Mouse (Mus musculus): ENCODE data around the gene Slc16a4. TPM values are rescaled to one million over a fixed set of nuclear protein-coding genes. Genes with fewer than 3 reads are reported as not detected.
A peak's percentile ranks its signal among the peaks of the same experiment; 100 is the strongest.

Slc16a4 gene
- polyA plus RNA-seq, 1 experiment from 2014 or later = 2.2 TPM

- DNase-seq (ENCODE audit: low spot score) (peak; percentile 71), ATAC-seq (no peak)
- Histone ChIP-seq H3K4me3 (ENCODE audit: low read depth, low read length) (no peak overlapping the region), H3K9ac (ENCODE audit: low read length) (no peak overlapping the region), H3K9me3 (replicated peaks; ENCODE audit: control insufficient read depth, low read length) (no peaks in the 10 kb centered on the region), H3K36me3 (ENCODE audit: control insufficient read depth, insufficient read depth, low read length) (no peaks in the 10 kb centered on the region), H3K27ac (ENCODE audit: low read depth, low read length) (no peak overlapping the region), H3K4me1 (ENCODE audit: control insufficient read depth, insufficient read depth, low read length) (no peaks in the 10 kb centered on the region), H3K4me2 (ENCODE audit: low read length) (no peak overlapping the region), H3K27me3 (replicated peaks; ENCODE audit: control insufficient read depth, insufficient read depth, low read length) (no peaks in the 10 kb centered on the region)
- 21% methylated on average over 3 of the region's 3 CpGs for WGBS
Observed at GRCm38 (mm10) chr3:107345033-107345725, 54.1 kb downstream of the Slc16a4 start.

GRCm38 (mm10) chr3:107349006-107349405 lies 58.0 kb downstream of the Slc16a4 start:
- no peak overlapping the region for H3K27ac ChIP-seq (ENCODE audit: low read depth, low read length)
- 76% methylated on average over 3 of the region's 3 CpGs for WGBS
- no peaks in the 10 kb centered on the region for H3K27me3 ChIP-seq (replicated peaks; ENCODE audit: control insufficient read depth, insufficient read depth, low read length)
- DNase-seq (ENCODE audit: low spot score) (no peak), ATAC-seq (no peak)
- no peaks in the 10 kb centered on the region for H3K9me3 ChIP-seq (replicated peaks; ENCODE audit: control insufficient read depth, low read length)
- no peaks in the 10 kb centered on the region for H3K4me1 ChIP-seq (ENCODE audit: control insufficient read depth, insufficient read depth, low read length)
- H3K36me3 ChIP-seq (ENCODE audit: control insufficient read depth, insufficient read depth, low read length) = no peaks in the 10 kb centered on the region
- H3K4me2 ChIP-seq (ENCODE audit: low read length) = no peak overlapping the region
- no peak overlapping the region for H3K9ac ChIP-seq (ENCODE audit: low read length)
- H3K4me3 ChIP-seq (ENCODE audit: low read depth, low read length) = no peak overlapping the region

GRCm38 (mm10) chr3:107351706-107352105 lies 60.7 kb downstream of the Slc16a4 start:
- WGBS = 63% methylated on average over 3 of the region's 3 CpGs
- DNase-seq (ENCODE audit: low spot score) = peak; percentile 11
- Histone ChIP-seq H3K9me3 (replicated peaks; ENCODE audit: control insufficient read depth, low read length) (no peaks in the 10 kb centered on the region), H3K36me3 (ENCODE audit: control insufficient read depth, insufficient read depth, low read length) (no peaks in the 10 kb centered on the region), H3K27ac (ENCODE audit: low read depth, low read length) (no peak overlapping the region), H3K4me1 (ENCODE audit: control insufficient read depth, insufficient read depth, low read length) (no peaks in the 10 kb centered on the region), H3K4me3 (ENCODE audit: low read depth, low read length) (no peak overlapping the region), H3K4me2 (ENCODE audit: low read length) (no peak overlapping the region), H3K9ac (ENCODE audit: low read length) (no peak overlapping the region), H3K27me3 (replicated peaks; ENCODE audit: control insufficient read depth, insufficient read depth, low read length) (no peaks in the 10 kb centered on the region)
- ATAC-seq = no peak

- H3K9ac ChIP-seq (ENCODE audit: low read length) = no peak overlapping the region
- WGBS = 85% methylated on average over 6 of the region's 6 CpGs
- no peaks in the 10 kb centered on the region for H3K9me3 ChIP-seq (replicated peaks; ENCODE audit: control insufficient read depth, low read length)
- no peak overlapping the region for H3K4me2 ChIP-seq (ENCODE audit: low read length)
- H3K4me3 ChIP-seq (ENCODE audit: low read depth, low read length) = no peak overlapping the region
- H3K4me1 ChIP-seq (ENCODE audit: control insufficient read depth, insufficient read depth, low read length) = no peaks in the 10 kb centered on the region
- H3K27me3 ChIP-seq (replicated peaks; ENCODE audit: control insufficient read depth, insufficient read depth, low read length) = no peaks in the 10 kb centered on the region
- no peak overlapping the region for H3K27ac ChIP-seq (ENCODE audit: low read depth, low read length)
- no peaks in the 10 kb centered on the region for H3K36me3 ChIP-seq (ENCODE audit: control insufficient read depth, insufficient read depth, low read length)
- no peak for DNase-seq (ENCODE audit: low spot score)
- no peak for ATAC-seq
Observed at GRCm38 (mm10) chr3:107355618-107356260, 64.7 kb downstream of the Slc16a4 start.

- Histone ChIP-seq H3K4me3 (ENCODE audit: low read depth, low read length) (no peak overlapping the region), H3K36me3 (ENCODE audit: control insufficient read depth, insufficient read depth, low read length) (no peaks in the 10 kb centered on the region), H3K27me3 (replicated peaks; ENCODE audit: control insufficient read depth, insufficient read depth, low read length) (no peaks in the 10 kb centered on the region), H3K4me1 (ENCODE audit: control insufficient read depth, insufficient read depth, low read length) (no peaks in the 10 kb centered on the region), H3K4me2 (ENCODE audit: low read length) (no peak overlapping the region), H3K9ac (ENCODE audit: low read length) (no peak overlapping the region), H3K27ac (ENCODE audit: low read depth, low read length) (no peak overlapping the region), H3K9me3 (replicated peaks; ENCODE audit: control insufficient read depth, low read length) (no peaks in the 10 kb centered on the region)
- peak; percentile 96 for ATAC-seq
- 1% methylated on average over 11 of the region's 11 CpGs for WGBS
- peak; percentile 82 for DNase-seq (ENCODE audit: low spot score)
Observed at GRCm38 (mm10) chr3:107356964-107357441, 66.0 kb downstream of the Slc16a4 start.

- DNase-seq (ENCODE audit: low spot score) = no peak
- no peak overlapping the region for H3K4me3 ChIP-seq (ENCODE audit: low read depth, low read length)
- no peak overlapping the region for H3K9ac ChIP-seq (ENCODE audit: low read length)
- no peak for ATAC-seq
- no peaks in the 10 kb centered on the region for H3K9me3 ChIP-seq (replicated peaks; ENCODE audit: control insufficient read depth, low read length)
- 54% methylated on average over 3 of the region's 3 CpGs for WGBS
- H3K36me3 ChIP-seq (ENCODE audit: control insufficient read depth, insufficient read depth, low read length) = no peaks in the 10 kb centered on the region
- H3K27me3 ChIP-seq (replicated peaks; ENCODE audit: control insufficient read depth, insufficient read depth, low read length) = no peaks in the 10 kb centered on the region
- H3K4me1 ChIP-seq (ENCODE audit: control insufficient read depth, insufficient read depth, low read length) = no peaks in the 10 kb centered on the region
- no peak overlapping the region for H3K27ac ChIP-seq (ENCODE audit: low read depth, low read length)
- no peak overlapping the region for H3K4me2 ChIP-seq (ENCODE audit: low read length)
Observed at GRCm38 (mm10) chr3:107357700-107358234, 66.7 kb downstream of the Slc16a4 start.

- no peaks in the 10 kb centered on the region for H3K27me3 ChIP-seq (replicated peaks; ENCODE audit: control insufficient read depth, insufficient read depth, low read length)
- no peak for DNase-seq (ENCODE audit: low spot score)
- H3K27ac ChIP-seq (ENCODE audit: low read depth, low read length) = no peak overlapping the region
- ATAC-seq = no peak
- H3K4me3 ChIP-seq (ENCODE audit: low read depth, low read length) = no peak overlapping the region
- no peaks in the 10 kb centered on the region for H3K36me3 ChIP-seq (ENCODE audit: control insufficient read depth, insufficient read depth, low read length)
- WGBS = 71% methylated on average over 4 of the region's 4 CpGs
- no peaks in the 10 kb centered on the region for H3K4me1 ChIP-seq (ENCODE audit: control insufficient read depth, insufficient read depth, low read length)
- H3K9me3 ChIP-seq (replicated peaks; ENCODE audit: control insufficient read depth, low read length) = no peaks in the 10 kb centered on the region
- no peak overlapping the region for H3K9ac ChIP-seq (ENCODE audit: low read length)
- no peak overlapping the region for H3K4me2 ChIP-seq (ENCODE audit: low read length)
Observed at GRCm38 (mm10) chr3:107360341-107360740, 69.3 kb downstream of the Slc16a4 start.
